Mouse (Mus musculus): Measurements from ENCODE around the gene Ddx5. TPM values are rescaled to one million over a fixed set of nuclear protein-coding genes. Genes with fewer than 3 reads are reported as not detected.
A peak's percentile ranks its signal among the peaks of the same experiment; 100 is the strongest.

Gene Ddx5
- total and polyA plus RNA-seq, 3 experiments: 269 to 1,169 (median 505) TPM

- H3K79me2 ChIP-seq (replicated peaks; ENCODE audit: control insufficient read depth, extremely low read depth, insufficient read depth, poor library complexity, severe bottlenecking): peaks cover 3% of the 10 kb centered on the region
- in situ Hi-C loops (cut with MboI; ENCODE audit: low pct_ligation_motif_present, low pct_unique_long_range_greater_than_20kb, low sequenced_read_pairs): loop anchor here (25.0 kb wide), 1 partner anchor 458 kb away; the partner anchor contains the start of genes Cd79b and Gh
- DNase-seq (ENCODE audit: extremely low read depth): peak; percentile 66
- H3K4me2 ChIP-seq (ENCODE audit: insufficient read depth, low read depth, poor library complexity, severe bottlenecking): no peak overlapping the region
- H3K27me3 ChIP-seq (replicated peaks): no peaks in the 10 kb centered on the region
- H3K9me3 ChIP-seq (replicated peaks; ENCODE audit: low read length): peaks cover 12% of the 10 kb centered on the region
- peaks cover 79 to 93% of the 10 kb centered on the region in 2 experiments for H3K36me3 ChIP-seq (replicated peaks in 1 of 2; ENCODE audit: control insufficient read depth in 1 of 2, insufficient read depth in 1 of 2, low read length in 1 of 2)
- peaks cover under 1 to 14% of the 10 kb centered on the region in 2 experiments; a peak in 1 of 4 replicates for H3K4me1 ChIP-seq (ENCODE audit: control insufficient read depth in 1 of 2, insufficient read depth in 2 of 2)
- no peak overlapping the region for H3K27ac ChIP-seq (ENCODE audit: insufficient read depth, low read depth)
- no peak overlapping the region for H3K9ac ChIP-seq (ENCODE audit: insufficient read depth, low read depth)
- dilution Hi-C loops (cut with MboI; ENCODE audit: extremely low pct_ligation_motif_present, extremely low pct_unique_long_range_greater_than_20kb, low sequenced_read_pairs): no loop called here
- no peak overlapping the region for H3K4me3 ChIP-seq (replicated peaks in 1 of 3; ENCODE audit: low read depth in 2 of 3, low read length in 2 of 3, poor library complexity in 1 of 3)
- TF ChIP-seq ZKSCAN1 (IDR thresholded peaks at IDR 0.05; ENCODE audit: borderline replicate concordance, low read depth, low read length) (peak; percentile 11; the same call in 1 of the 2 replicates), ZC3H11A (IDR thresholded peaks at IDR 0.05; ENCODE audit: low read depth, low read length) (peak; percentile 75), ZMIZ1 (IDR thresholded peaks at IDR 0.05; ENCODE audit: low read depth, low read length) (peak; percentile 35; the same call in 1 of the 2 replicates), RAD21 (IDR thresholded peaks at IDR 0.05; ENCODE audit: low read depth, low read length) (peak; percentile 93), ZNF384 (IDR thresholded peaks at IDR 0.05; ENCODE audit: low read depth, low read length) (peak; percentile 51), SMC3 (IDR thresholded peaks at IDR 0.05; ENCODE audit: low read depth, low read length) (peak; percentile 93), MEF2A (IDR thresholded peaks at IDR 0.05; ENCODE audit: borderline replicate concordance, low read depth, low read length) (0 out of 2 replicates have a peak, but pooled peaks have one; percentile 26), EP300 (IDR thresholded peaks at IDR 0.05; ENCODE audit: low read length) (no peak), ELF1 (IDR thresholded peaks at IDR 0.05; ENCODE audit: low read depth, low read length) (no peak), MYC (IDR thresholded peaks at IDR 0.05; ENCODE audit: low read depth, low read length) (peak; percentile 78), IRF4 (IDR thresholded peaks at IDR 0.05; ENCODE audit: low read depth, low read length) (peak; percentile 48; the same call in 1 of the 2 replicates), CTCF (conservative IDR thresholded peaks at IDR 0.05 in 1 of 2, IDR thresholded peaks at IDR 0.05 in 1 of 2; ENCODE audit: low read depth in 2 of 2, low read length in 2 of 2) (peak; percentile 50 to 91; a peak in 3 of 4 replicates), CHD1 (IDR thresholded peaks at IDR 0.05; ENCODE audit: low read depth, low read length) (0 out of 2 replicates have a peak, but pooled peaks have one; percentile 54), JUND (conservative IDR thresholded peaks at IDR 0.05; ENCODE audit: low read depth, low read length) (0 out of 2 replicates have a peak, but pooled peaks have one; percentile 25), GABPA (IDR thresholded peaks at IDR 0.05; ENCODE audit: insufficient replicate concordance, low read depth, low read length) (no peak)
Measured at GRCm38 (mm10) chr11:106770195-106770974, 18.6 kb downstream of the Ddx5 start.

GRCm38 (mm10) chr11:106767516-106767915 lies 21.5 kb downstream of the Ddx5 start:
- H3K9ac ChIP-seq (ENCODE audit: insufficient read depth, low read depth): no peak overlapping the region
- H3K79me2 ChIP-seq (replicated peaks; ENCODE audit: control insufficient read depth, extremely low read depth, insufficient read depth, poor library complexity, severe bottlenecking): peaks cover 3% of the 10 kb centered on the region
- peaks cover 58 to 79% of the 10 kb centered on the region in 2 experiments for H3K36me3 ChIP-seq (replicated peaks in 1 of 2; ENCODE audit: control insufficient read depth in 1 of 2, insufficient read depth in 1 of 2, low read length in 1 of 2)
- H3K4me2 ChIP-seq (ENCODE audit: insufficient read depth, low read depth, poor library complexity, severe bottlenecking): no peak overlapping the region
- H3K4me3 ChIP-seq (replicated peaks in 1 of 3; ENCODE audit: low read depth in 2 of 3, low read length in 2 of 3, poor library complexity in 1 of 3): no peak overlapping the region
- H3K27ac ChIP-seq (ENCODE audit: insufficient read depth, low read depth): no peak overlapping the region
- dilution Hi-C loops (cut with MboI; ENCODE audit: extremely low pct_ligation_motif_present, extremely low pct_unique_long_range_greater_than_20kb, low sequenced_read_pairs) (no loop called here), in situ Hi-C loops (cut with MboI; ENCODE audit: low pct_ligation_motif_present, low pct_unique_long_range_greater_than_20kb, low sequenced_read_pairs) (loop anchor here (25.0 kb wide), 1 partner anchor 455 kb away; the partner anchor contains the start of genes Cd79b and Gh)
- TF ChIP-seq SMC3 (IDR thresholded peaks at IDR 0.05; ENCODE audit: low read depth, low read length) (peak; percentile 21; the same call in 1 of the 2 replicates), NRF1 (IDR thresholded peaks at IDR 0.05; ENCODE audit: low read depth, low read length) (no peak), ELF1 (IDR thresholded peaks at IDR 0.05; ENCODE audit: low read depth, low read length) (no peak), SIN3A (IDR thresholded peaks at IDR 0.05; ENCODE audit: low read length) (no peak), USF2 (conservative IDR thresholded peaks at IDR 0.05; ENCODE audit: low read depth, low read length) (no peak), RAD21 (IDR thresholded peaks at IDR 0.05; ENCODE audit: low read depth, low read length) (peak; percentile 26), CHD1 (IDR thresholded peaks at IDR 0.05; ENCODE audit: low read depth, low read length) (no peak), ZMIZ1 (IDR thresholded peaks at IDR 0.05; ENCODE audit: low read depth, low read length) (no peak), POLR2AphosphoS2 (IDR thresholded peaks at IDR 0.05; ENCODE audit: low read depth, low read length) (0 out of 2 replicates have a peak, but pooled peaks have one; percentile 55), MYC (IDR thresholded peaks at IDR 0.05; ENCODE audit: low read depth, low read length) (no peak), MAX (IDR thresholded peaks at IDR 0.05; ENCODE audit: low read length) (no peak), PAX5 (IDR thresholded peaks at IDR 0.05; ENCODE audit: low read length) (no peak), POLR2A (IDR thresholded peaks at IDR 0.05; ENCODE audit: low read depth, low read length) (no peak), MAFK (IDR thresholded peaks at IDR 0.05; ENCODE audit: insufficient replicate concordance, low read length) (no peak), GABPA (IDR thresholded peaks at IDR 0.05; ENCODE audit: insufficient replicate concordance, low read depth, low read length) (no peak), ZKSCAN1 (IDR thresholded peaks at IDR 0.05; ENCODE audit: borderline replicate concordance, low read depth, low read length) (no peak), JUN (IDR thresholded peaks at IDR 0.05; ENCODE audit: insufficient read depth, low read depth, low read length) (no peak), E2F4 (IDR thresholded peaks at IDR 0.05; ENCODE audit: insufficient replicate concordance, low read depth, low read length) (no peak), CTCF (conservative IDR thresholded peaks at IDR 0.05 in 1 of 2, IDR thresholded peaks at IDR 0.05 in 1 of 2; ENCODE audit: low read depth in 2 of 2, low read length in 2 of 2) (peak; percentile 30 to 49; a peak in 3 of 4 replicates), MAZ (IDR thresholded peaks at IDR 0.05; ENCODE audit: low read depth, low read length) (no peak), HCFC1 (IDR thresholded peaks at IDR 0.05; ENCODE audit: low read depth, low read length) (no peak)
- peaks cover 13 to 41% of the 10 kb centered on the region in 2 experiments; a peak in 3 of 4 replicates for H3K4me1 ChIP-seq (ENCODE audit: control insufficient read depth in 1 of 2, insufficient read depth in 2 of 2)
- no peak for DNase-seq (ENCODE audit: extremely low read depth)
- H3K9me3 ChIP-seq (replicated peaks; ENCODE audit: low read length): peaks cover 12% of the 10 kb centered on the region
- H3K27me3 ChIP-seq (replicated peaks): no peaks in the 10 kb centered on the region
